Mouse (Mus musculus): ENCODE measurements around the gene Gm20807.
"Not testable (repeated sequence)": the region's sequence is repeated elsewhere in the genome, so short reads cannot be mapped to it uniquely, and the experiment has no call there.

Gene Gm20807

GRCm38 (mm10) chrY:13042591-13042990, at the start of gene Gm20807:
Gm20807 (plus strand) TSS chrY:13042891.
- not testable (repeated sequence) for DNase-seq

Measured in lung, postnatal 36 days (tissue).